Mouse (Mus musculus): ENCODE measurements around the gene Mptx2.
"Not testable (repeated sequence)": the region's sequence is repeated elsewhere in the genome, so short reads cannot be mapped to it uniquely, and the experiment has no call there.

The Mptx2 gene

DNA sequence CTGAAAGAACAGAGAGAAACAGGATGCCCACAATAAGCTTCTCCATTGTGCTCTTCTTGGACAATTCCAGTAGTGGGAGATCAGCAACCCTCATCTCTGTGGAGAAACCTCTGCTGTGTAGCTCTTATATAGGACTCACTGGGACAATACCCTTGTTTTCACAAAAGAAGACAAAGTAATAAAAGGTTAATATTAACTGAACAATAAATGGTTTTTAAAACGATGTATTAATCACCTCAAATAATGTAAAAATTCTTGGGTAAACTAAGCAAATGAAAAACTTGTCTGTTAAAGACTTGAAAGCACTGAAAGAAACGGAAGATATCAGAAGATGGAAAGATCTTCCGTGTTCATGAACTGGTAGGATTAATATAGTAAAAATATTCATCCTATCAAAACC lies at the start of gene Mptx2:
TSS of gene Mptx2 (minus strand) at position 101 of the 400 bp plus-strand sequence.
- DNase-seq (ENCODE audit: low spot score): no peak

DNA sequence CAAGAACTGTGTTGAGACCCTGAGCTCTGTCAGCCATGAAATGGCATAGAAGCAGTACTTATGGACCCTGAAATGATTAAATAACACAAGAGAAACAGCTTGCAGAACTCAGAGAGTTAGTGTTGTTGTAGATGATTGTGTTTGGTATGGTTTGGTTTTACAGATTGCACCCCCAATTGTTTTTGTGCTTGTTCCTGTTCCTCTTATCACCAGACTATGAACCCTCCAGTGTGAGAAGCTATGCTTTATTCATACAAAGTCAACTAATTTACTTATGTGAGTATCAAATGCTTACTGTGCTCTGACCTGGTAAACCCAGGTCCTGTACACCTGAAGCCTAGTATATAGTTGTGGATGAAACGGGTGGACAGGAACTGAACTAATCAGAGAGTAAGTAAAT lies 49.0 kb upstream of the Mptx2 start:
- DNase-seq (ENCODE audit: low spot score): no peak

DNA sequence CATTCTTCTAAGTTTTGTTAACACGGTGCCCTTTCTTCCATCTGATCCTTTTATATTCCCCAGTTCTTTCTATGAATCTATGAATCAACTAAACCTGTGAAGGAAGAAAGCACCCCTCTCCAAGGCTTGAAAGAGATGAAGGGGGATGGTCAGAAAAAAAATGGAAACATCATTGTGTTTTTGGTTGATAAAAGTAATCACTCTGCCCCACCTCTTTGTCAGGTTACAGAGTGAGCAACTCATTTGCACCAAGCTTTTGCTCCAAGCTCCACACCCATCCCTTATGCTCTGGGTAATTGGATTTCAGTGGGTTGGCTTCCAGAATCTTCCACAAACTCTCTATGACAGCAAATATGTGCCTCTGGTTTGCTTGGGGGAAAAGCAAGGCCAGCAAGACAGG lies 47.8 kb upstream of the Mptx2 start:
- DNase-seq (ENCODE audit: low spot score): no peak

- DNase-seq (ENCODE audit: low spot score): no peak
These were observed 47.4 kb upstream of the Mptx2 start for GRCm38 (mm10) chr1:173324961-173325360.

DNA sequence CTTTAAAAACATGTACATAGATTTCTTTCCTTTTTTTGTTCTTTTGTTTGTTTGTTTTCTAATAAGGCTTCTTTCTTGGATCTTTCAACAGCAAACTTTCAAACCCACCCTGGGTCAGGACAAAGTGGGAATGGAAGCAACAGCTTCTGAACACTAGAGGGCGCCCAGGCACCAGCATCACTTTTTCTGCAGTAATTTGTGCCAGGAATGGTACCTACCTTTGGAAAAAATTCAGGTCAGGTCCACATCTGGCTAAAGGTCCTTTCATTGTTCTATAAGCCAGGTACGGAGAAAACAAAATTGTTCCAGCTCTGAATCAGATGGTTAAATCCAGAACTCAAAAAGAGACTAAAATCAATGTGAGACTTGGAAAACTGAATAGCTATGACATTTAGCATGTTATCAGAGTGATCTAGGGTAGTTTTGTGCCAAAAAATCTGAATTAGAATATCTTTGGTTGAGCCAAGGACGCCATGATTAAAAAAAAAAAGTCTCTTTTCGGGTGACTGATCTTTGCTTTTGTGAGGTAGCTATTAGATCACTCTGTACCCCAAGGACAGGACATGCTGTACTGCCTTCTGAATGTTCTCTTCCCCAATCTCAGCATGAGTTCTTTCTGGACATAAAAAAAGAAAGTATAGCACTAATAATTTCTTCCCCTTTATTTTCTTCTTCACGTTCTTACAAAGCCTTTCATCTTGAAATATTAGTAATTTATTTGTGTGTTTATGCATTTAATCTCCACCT lies 46.4 kb upstream of the Mptx2 start:
- DNase-seq (ENCODE audit: low spot score): peak; percentile 41

DNA sequence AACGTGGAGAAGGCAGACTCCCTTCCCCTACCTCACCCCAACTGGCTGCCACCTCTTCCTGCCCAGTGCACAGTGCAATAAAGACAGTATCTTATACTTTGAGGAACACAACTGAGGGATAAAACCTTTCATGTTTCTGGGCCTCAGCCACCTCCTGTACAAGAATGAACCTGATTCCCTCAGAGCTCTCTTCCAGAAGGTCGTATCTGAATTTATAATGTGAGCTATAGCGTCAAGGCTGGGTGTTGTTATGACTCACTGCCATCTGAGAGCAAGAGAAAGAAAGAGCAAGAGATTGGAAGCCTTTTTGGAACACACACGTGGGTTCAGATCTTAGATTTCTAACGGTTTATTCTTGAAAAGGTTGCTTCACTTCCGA lies 44.7 kb upstream of the Mptx2 start:
- DNase-seq (ENCODE audit: low spot score): no peak

DNA sequence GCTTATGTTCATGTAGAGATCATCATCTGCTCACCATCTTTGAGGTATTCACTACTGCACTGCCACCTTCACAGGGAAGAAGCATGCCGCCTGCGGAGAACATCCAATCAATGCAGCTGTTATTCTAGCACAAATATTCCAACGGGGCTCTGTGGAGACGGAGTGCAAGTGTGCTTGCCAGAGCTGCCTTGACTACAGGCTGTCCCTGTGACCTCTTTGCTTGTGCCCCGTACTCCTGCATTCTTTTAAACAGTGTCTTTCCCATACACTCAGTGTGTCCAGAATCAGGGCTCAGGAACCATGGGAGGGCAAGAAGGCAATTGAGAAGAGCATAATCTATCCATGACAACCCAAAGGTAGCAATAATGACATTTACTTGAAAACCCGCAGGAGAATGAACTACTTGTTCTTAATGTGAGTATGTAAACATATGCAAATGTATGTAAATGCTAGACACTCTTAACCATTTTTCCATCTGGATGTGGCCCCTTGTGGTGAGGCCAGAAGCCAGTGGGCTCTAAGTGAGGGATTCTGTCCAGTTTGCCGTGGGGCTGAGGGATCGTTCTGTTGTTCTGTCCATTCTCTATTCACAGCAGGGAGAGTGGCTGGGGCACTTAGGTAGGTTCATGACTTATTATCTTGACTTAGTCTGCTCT lies 44.1 kb upstream of the Mptx2 start:
- DNase-seq (ENCODE audit: low spot score): no peak

- no peak for DNase-seq (ENCODE audit: low spot score)
These were observed 40.4 kb upstream of the Mptx2 start for GRCm38 (mm10) chr1:173317925-173318477.

DNA sequence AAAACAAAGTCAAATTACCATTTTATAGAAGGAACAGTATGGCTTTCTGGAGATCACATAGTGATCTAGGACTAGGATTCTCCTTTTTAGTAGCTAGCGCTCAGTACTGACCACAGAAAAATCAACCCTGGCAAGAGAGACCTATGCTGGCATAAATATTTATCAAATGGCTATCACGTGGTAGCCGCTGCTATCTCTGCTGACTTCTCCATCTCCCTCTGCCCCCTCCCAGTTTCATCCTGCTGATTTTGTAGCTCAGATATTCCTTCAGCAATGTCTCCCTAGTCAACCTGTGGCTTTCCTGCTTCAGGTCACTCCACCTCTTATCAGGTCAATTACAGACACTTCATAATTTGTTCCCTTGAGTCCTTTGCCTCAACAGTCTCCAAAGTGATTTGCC lies 38.1 kb upstream of the Mptx2 start:
- DNase-seq (ENCODE audit: low spot score): no peak

DNA sequence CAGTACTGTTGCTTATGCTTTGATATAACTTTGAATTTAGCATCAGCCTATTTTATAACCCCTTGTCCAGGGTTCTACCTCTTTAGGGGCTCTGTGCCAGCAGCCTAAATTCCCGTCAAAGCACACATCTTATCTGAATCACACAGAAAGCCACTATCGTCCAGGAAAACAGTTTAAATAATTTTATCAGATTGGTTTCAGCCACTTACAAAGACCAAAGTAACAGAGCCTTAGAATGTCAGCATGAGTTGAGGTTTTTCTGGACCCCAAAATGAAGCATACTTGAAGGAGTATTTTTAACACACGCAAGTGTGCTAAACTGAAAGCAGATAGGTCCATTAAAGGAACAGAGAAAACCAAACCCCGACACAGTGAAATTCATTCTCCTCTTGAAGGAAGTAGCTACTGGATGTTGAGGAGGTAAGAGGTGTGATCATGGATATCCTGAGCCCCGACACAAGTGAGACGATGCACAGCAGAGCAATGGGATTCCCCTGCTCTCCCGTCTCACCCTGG lies 36.0 kb upstream of the Mptx2 start:
- DNase-seq (ENCODE audit: low spot score): not testable (repeated sequence)

DNA sequence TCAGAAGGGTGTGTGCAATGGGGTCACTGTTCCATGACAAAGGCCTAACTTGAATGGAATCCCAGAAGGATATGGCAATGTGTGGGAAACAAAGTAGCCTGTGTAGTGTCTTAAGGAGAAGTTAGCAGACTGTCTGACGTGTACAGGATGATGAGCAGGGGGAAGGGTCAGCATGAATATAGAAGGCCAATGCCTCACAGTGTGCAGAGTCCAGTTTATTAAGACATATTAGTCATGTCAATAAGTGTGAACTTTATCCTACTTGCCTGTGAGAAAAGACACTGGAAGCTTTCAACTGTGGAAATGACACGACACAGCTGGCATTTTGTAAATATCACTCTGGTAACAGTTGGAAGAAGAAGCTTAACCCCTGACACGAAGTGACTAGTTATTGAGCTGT lies 25.2 kb upstream of the Mptx2 start:
- not testable (repeated sequence) for DNase-seq (ENCODE audit: low spot score)

DNA sequence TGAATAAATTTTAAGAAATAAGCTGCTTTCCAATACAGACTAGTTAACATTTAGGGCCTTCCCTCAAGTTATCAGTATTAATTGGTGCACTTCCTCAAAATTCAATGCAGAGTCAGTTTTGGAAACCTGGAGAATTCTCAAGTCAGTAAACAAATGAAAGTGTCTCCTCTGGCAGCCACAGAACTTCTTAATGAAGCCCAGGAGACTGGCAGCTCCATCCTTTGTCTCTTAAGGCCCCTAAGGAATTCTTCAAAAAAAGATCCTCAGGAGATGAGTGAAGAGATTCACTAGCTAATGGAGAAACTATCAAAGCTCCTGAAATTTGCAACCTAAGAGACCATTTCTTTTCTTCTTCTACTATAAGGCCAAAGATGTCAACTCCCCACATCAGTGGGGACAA lies 11.9 kb downstream of the Mptx2 start, which contains the start of gene Olfr418:
TSS of gene Olfr418 (plus strand) at position 301 of the 400 bp plus-strand sequence.
- no peak for DNase-seq (ENCODE audit: low spot score)

DNA sequence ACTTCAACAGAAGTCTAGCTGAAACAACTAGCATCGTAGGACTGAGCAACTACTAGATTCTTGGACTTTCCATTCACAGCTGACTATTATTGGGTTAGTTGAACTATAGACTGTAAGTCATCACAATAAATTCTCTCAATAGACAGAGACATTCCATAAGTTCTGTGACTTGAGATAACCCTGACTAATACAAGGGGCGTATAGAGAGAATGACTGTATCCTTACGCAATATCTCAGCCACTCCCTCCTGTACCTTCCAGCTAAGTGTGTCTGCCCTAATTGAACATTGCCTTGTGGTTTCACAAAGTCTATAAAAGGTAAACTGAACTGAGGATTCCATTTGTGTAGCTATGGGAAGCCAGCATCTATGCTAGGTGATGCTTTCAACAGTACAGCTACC lies 27.7 kb downstream of the Mptx2 start:
- no peak for DNase-seq (ENCODE audit: low spot score)

DNA sequence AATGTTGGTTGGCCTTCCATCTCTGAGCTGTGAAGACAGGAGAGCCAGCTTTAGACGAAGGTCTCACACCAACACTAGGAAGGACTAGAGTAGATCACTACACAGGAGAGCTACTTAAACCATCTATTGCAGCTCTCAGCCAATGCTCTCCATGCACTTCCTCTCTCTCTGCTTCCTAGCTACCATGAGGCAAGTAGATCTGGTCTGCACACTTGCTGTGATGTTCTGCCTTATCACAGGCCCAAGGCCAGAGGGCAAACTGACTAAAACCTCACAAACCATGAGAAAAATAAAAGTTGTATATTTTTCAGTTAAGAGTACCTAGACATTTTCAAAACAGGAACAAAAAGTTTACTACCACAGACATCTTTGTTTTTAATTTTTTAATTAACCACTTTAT lies 40.6 kb downstream of the Mptx2 start:
- not testable (repeated sequence) for DNase-seq (ENCODE audit: low spot score)

- no peak for DNase-seq (ENCODE audit: low spot score)
These were observed 50.5 kb downstream of the Mptx2 start, which contains the start of gene Fcer1a for GRCm38 (mm10) chr1:173227081-173227480. Fcer1a (minus strand) TSS chr1:173227214.
